Mouse (Mus musculus): ENCODE data around the gene Thsd1.

The Thsd1 gene

GRCm38 (mm10) chr8:22227061-22227877, at the start of gene Thsd1:
Thsd1 (plus strand) TSS chr8:22227313.
- peak; percentile 60 for DNase-seq (ENCODE audit: low spot score)

GRCm38 (mm10) chr8:22184884-22185283, 42.2 kb upstream of the Thsd1 start:
- DNase-seq (ENCODE audit: low spot score) = no peak

GRCm38 (mm10) chr8:22185431-22186397, 41.4 kb upstream of the Thsd1 start, which contains the start of gene Ckap2:
Ckap2 (minus strand) TSS chr8:22185819.
- peak; percentile 92 for DNase-seq (ENCODE audit: low spot score)

DNA sequence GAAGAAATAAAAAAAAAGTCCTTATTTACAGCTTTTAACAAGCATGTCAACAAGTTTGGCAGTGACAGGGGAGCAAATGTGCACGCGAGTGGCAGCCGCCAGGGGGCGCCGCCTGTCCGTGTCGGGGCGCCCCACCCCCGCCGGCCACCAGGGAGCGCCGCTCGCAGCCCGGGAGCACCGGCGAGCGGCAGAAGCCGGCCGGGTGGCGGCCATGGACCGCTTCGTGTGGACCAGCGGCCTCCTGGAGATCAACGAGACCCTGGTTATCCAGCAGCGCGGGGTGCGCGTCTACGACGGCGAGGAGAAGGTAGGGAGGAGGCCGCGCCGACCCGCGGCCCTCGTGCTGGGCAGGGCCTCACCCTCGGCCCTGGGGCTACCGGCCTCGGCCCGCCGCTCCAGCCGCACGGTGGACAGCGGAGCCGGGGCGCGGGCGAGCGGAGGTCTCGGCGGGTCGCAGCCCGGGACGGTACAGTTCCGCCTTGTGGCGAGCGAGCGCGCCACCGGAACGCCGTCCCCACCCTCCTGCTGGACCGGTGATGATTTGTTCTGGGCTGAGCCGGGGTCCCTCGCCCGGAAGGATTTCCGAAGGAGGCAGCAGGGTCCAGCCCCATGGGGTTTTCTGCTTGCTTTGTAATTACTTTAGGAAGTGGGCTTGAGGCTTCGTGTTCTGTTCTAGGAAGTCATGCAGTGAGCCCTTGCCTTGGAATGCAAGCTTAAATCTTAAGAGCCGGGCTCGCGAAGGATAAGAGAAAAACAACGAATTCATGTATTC, 34.3 kb upstream of the Thsd1 start, which contains the start of gene Vps36:
Gene Vps36, plus strand, starts transcription at position 150 of the 772 bp plus-strand sequence.
- peak; percentile 88 for DNase-seq (ENCODE audit: low spot score)

DNA sequence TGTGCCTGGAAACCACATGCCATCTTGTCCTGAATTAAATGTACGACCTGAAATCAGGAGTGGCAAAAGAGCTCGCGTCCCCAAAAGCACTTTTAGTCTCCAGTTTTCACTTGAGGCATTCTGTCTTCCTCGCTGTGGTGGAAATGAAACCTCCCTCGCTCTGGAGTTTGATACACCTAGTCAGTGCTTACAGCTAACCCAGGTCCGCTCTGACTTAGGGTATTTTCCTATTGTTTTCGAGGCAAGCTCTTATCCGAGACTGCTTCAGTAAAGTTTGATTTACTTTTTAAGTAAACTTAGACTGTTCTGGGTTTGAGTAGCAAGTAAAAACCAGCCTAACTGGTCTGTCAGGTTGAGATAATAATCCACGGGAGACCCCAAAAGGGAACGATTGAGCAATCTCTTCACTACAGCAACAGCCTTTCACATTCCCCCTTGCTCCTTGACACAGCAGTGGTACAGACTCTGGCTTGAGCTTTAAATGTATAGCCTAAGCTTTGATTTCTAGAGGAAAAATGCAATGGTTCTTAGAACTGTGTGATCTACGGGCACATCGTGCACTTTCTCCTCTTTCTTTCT, 33.6 kb upstream of the Thsd1 start:
- DNase-seq (ENCODE audit: low spot score) = peak; percentile 40

DNA sequence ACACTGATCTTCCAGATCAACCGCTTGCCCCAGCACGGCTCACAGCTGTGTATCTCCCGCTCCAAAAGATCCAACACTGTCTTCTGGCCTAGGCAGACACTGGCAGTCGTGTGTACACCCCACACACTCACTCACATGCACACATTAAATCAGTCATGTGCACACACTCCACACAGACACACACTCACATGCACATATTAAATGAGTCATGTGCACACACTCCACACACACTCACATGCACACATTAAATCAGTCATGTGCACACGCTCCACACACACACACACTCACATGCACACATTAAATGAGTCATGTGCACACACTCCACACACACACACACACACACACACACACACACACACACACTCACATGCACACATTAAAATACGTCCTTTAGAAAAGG, 29.2 kb upstream of the Thsd1 start:
- no peak for DNase-seq (ENCODE audit: low spot score)

GRCm38 (mm10) chr8:22199481-22199880, 27.6 kb upstream of the Thsd1 start:
- DNase-seq (ENCODE audit: low spot score) = no peak

- DNase-seq (ENCODE audit: low spot score) = no peak
Measured at GRCm38 (mm10) chr8:22207535-22207934, 19.6 kb upstream of the Thsd1 start.

- DNase-seq (ENCODE audit: low spot score) = no peak
Measured at GRCm38 (mm10) chr8:22209012-22209411, 18.1 kb upstream of the Thsd1 start.

DNA sequence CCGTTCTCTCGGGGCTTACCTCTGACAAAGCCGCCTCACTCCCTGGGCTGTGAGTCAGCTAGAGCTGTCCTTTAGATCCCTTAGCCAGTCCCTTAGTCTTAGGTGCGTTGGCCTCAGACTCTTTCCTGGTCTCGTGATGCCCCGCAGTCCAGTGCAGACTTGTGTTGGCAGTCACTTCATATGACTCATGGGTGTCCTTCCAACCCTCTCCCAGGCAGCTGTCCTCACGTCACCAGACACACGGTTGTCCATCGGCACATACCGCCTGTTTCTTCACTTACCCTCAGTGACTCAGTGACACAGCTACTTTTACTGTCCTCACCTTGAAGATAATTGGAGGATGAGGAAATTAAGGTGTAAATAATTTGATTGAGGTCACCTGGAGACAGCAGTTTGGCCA, 12.3 kb upstream of the Thsd1 start:
- DNase-seq (ENCODE audit: low spot score) = peak; percentile 52

DNA sequence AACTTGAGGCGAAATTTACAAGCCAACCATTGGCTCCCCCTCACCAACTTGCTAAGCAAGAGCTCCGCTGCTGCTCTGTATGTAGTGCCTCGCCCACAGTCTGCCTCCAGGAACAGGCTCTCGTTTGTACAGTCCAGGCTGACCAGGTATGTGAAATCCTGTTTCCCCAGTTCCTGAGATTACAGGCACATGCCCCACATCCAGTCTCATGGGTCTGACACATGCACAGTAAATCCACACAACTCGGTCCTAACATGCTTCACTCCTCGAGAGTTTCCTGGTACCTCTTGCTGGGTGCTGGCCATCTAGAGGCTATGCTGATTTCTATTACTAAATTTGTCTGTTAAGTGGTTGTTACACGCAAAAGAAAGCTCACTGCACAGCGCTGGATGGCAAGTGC, 752 bp upstream of the Thsd1 start:
- peak; percentile 25 for DNase-seq (ENCODE audit: low spot score)

GRCm38 (mm10) chr8:22228621-22229020, 1.5 kb downstream of the Thsd1 start:
- no peak for DNase-seq (ENCODE audit: low spot score)

- no peak for DNase-seq (ENCODE audit: low spot score)
Measured at GRCm38 (mm10) chr8:22242986-22243385, 15.9 kb downstream of the Thsd1 start.

DNA sequence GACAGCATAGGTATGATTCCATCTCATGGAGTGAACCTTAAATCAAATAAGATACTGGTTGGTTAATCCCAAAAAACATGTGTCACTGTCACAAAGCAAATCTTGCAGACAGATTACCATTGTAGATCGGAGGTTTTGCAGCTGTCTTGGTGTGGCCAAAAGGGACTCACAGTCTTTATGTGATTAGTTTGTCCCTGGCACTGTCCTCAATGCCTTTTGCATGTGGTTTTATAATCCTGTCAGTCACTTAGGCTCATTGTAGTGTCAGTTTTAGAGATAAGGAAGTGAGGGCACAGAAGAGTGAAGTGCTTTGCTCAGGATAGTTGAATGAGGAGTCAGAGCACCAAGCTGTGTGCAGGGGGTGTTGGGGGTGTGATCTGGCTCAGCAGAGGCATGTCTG, 18.6 kb downstream of the Thsd1 start:
- no peak for DNase-seq (ENCODE audit: low spot score)

- DNase-seq (ENCODE audit: low spot score) = no peak
Measured at GRCm38 (mm10) chr8:22247956-22248355, 20.8 kb downstream of the Thsd1 start.

DNA sequence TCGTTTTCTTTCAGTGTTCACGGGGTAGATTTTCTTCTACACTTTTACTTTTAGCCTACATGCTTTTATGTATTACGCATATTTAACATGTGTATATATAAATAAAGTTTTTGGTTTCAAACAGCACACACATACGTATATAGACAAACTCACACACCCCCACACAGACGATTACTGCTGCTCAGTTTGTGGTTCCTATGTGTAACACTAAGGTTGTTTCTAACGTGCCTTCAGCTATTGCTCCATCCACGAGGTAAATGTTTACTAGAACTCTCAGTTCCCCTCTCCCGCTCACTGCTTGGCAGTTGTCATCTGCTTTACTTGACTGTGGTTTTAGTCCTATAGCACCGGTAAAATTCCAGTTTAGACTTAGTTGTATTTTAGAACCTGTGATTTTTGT, 22.0 kb downstream of the Thsd1 start:
- no peak for DNase-seq (ENCODE audit: low spot score)

DNA sequence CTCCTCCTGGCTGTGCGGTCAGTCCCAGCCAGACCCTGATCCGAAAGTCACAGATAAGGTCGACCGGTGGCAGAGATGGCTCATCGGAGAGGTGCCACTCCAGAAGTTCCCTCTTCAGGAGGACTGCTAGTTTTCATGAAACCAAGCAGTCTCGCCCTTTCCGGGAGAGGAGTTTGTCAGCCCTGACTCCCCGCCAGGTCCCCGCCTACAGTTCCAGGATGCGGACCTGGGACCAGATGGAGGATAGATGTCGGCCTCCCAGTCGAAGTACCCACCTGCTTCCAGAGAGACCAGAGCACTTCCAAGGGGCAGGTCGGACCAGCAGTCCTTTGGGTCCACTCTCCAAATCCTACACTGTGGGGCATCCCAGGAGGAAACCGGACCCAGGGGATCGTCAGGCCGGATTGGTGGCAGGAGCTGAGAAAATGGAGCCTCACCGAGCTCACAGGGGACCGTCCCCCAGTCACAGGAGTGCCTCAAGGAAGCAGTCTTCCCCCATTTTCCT, 31.9 kb downstream of the Thsd1 start:
- no peak for DNase-seq (ENCODE audit: low spot score)

- no peak for DNase-seq (ENCODE audit: low spot score)
Measured at GRCm38 (mm10) chr8:22259531-22259930, 32.4 kb downstream of the Thsd1 start.

DNA sequence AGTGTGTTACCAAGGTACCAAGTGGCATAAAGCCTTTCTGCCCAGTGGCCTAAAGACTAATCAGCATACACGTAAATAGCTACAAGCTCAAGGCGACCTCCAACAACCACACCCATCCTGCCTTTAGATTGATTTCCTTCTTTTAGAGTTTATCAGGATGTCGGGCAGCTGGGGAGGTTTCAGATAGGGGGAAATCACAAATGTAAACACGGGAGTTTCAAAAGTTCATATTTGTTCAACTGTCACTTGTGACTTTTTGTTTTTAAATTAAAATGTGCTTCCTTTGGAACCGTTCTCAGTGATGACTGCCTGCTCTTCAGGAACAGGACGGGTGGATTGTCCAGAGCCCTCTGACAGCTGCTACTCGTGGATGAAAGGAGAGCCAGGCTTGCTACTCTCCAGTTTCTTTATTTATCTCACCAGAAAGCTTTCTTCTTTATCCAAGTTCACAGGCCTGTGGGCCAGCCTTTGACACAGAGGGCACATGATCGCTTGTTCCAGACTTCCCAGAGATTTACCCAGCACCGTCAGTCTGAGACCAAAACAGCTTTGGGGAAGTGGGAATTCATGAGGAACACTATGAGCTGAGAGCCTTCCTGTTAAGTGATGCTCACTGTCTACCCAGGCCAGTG, 33.1 kb downstream of the Thsd1 start:
- DNase-seq (ENCODE audit: low spot score) = no peak

DNA sequence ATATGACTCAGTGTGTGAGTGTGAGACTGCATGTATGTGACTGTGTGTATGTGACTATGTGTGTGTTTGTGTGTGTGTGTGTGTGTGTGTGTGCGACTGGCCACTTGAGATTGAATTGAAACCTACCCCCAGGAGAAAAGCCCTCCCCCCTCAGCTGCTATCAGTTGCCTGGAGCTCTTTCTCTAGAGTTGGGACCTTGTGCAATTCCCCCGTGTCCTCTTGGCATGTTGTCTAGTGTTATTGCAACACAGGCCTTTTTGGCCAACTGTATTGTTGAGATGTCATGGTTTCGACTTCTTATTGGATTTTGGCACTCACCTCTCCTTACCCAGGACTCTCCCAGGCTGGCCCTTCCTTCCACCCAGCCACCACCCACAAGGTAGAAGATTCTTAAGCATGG, 35.2 kb downstream of the Thsd1 start:
- DNase-seq (ENCODE audit: low spot score) = no peak

GRCm38 (mm10) chr8:22264292-22264691, 37.2 kb downstream of the Thsd1 start:
- DNase-seq (ENCODE audit: low spot score) = no peak
